Mouse (Mus musculus): ENCODE results near the gene Rims1. TPM values are rescaled to one million over a fixed set of nuclear protein-coding genes. Genes with fewer than 3 reads are reported as not detected.
A peak's percentile ranks its signal among the peaks of the same experiment; 100 is the strongest.

Rims1 gene
- polyA plus RNA-seq, 1 experiment = 7.6 TPM

- no peaks in the 10 kb centered on the region for H3K9me3 ChIP-seq (replicated peaks; ENCODE audit: control insufficient read depth, insufficient read depth, low read length, poor library complexity, severe bottlenecking)
- H3K4me3 ChIP-seq (ENCODE audit: low read depth, low read length) = no peak overlapping the region
- TF ChIP-seq CTCF (IDR thresholded peaks at IDR 0.05; ENCODE audit: low read depth, low read length) = no peak
- no peaks in the 10 kb centered on the region for H3K36me3 ChIP-seq (ENCODE audit: control insufficient read depth, insufficient read depth, low read length, poor library complexity, severe bottlenecking)
- H3K9ac ChIP-seq (ENCODE audit: low read depth, poor library complexity, severe bottlenecking) = no peak overlapping the region
- H3K4me1 ChIP-seq (ENCODE audit: control insufficient read depth, insufficient read depth, low read length) = no peaks in the 10 kb centered on the region
- no peaks in the 10 kb centered on the region for H3K27me3 ChIP-seq (ENCODE audit: control insufficient read depth, insufficient read depth, low read length, poor library complexity, severe bottlenecking)
- H3K27ac ChIP-seq (ENCODE audit: insufficient read depth, low read length) = no peak overlapping the region
Observed at GRCm38 (mm10) chr1:22487270-22487864, 318.4 kb downstream of the Rims1 start.

GRCm38 (mm10) chr1:22476220-22476619, 329.6 kb downstream of the Rims1 start:
- no peaks in the 10 kb centered on the region for H3K4me1 ChIP-seq (ENCODE audit: control insufficient read depth, insufficient read depth, low read length)
- no peak for TF ChIP-seq EP300 (IDR thresholded peaks at IDR 0.05; ENCODE audit: insufficient read depth, low read depth, low read length)
- TF ChIP-seq POLR2A (IDR thresholded peaks at IDR 0.05; ENCODE audit: insufficient read depth, low read length) = no peak
- no peak for TF ChIP-seq CTCF (IDR thresholded peaks at IDR 0.05; ENCODE audit: low read depth, low read length)
- H3K9me3 ChIP-seq (replicated peaks; ENCODE audit: control insufficient read depth, insufficient read depth, low read length, poor library complexity, severe bottlenecking) = no peaks in the 10 kb centered on the region
- no peak overlapping the region for H3K27ac ChIP-seq (ENCODE audit: insufficient read depth, low read length)
- H3K4me3 ChIP-seq (ENCODE audit: low read depth, low read length) = no peak overlapping the region
- no peaks in the 10 kb centered on the region for H3K27me3 ChIP-seq (ENCODE audit: control insufficient read depth, insufficient read depth, low read length, poor library complexity, severe bottlenecking)
- no peak overlapping the region for H3K9ac ChIP-seq (ENCODE audit: low read depth, poor library complexity, severe bottlenecking)
- H3K36me3 ChIP-seq (ENCODE audit: control insufficient read depth, insufficient read depth, low read length, poor library complexity, severe bottlenecking) = no peaks in the 10 kb centered on the region

DNA sequence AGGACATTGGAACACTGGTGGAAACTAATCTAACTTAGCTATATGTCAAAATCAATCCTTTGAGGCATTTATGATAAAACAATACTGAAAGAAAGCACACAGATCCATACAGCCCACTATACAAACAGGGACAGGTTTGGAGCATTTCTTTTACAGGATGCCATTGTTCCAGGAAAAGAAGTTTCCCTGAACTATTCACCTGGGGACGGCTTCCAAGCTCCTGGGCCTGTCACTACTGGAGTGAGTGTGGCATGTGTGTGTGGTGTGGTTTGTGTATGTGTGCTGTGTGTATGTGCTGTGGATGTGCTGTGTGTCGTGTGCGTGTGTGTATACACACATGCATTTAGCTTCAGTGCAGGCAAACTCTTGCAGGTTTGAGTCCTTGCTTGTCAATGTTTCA, 338.8 kb downstream of the Rims1 start:
- no peak overlapping the region for H3K4me3 ChIP-seq (ENCODE audit: low read depth, low read length)
- H3K36me3 ChIP-seq (ENCODE audit: control insufficient read depth, insufficient read depth, low read length, poor library complexity, severe bottlenecking) = no peaks in the 10 kb centered on the region
- H3K4me1 ChIP-seq (ENCODE audit: control insufficient read depth, insufficient read depth, low read length) = peaks cover 2% of the 10 kb centered on the region
- peak overlapping the region; percentile 84 for H3K27ac ChIP-seq (ENCODE audit: insufficient read depth, low read length)
- H3K27me3 ChIP-seq (ENCODE audit: control insufficient read depth, insufficient read depth, low read length, poor library complexity, severe bottlenecking) = no peaks in the 10 kb centered on the region
- no peak overlapping the region for H3K9ac ChIP-seq (ENCODE audit: low read depth, poor library complexity, severe bottlenecking)
- TF ChIP-seq CTCF (IDR thresholded peaks at IDR 0.05; ENCODE audit: low read depth, low read length) = no peak
- peak; percentile 66; the same call in 1 of the 2 replicates for TF ChIP-seq EP300 (IDR thresholded peaks at IDR 0.05; ENCODE audit: insufficient read depth, low read depth, low read length)
- H3K9me3 ChIP-seq (replicated peaks; ENCODE audit: control insufficient read depth, insufficient read depth, low read length, poor library complexity, severe bottlenecking) = no peaks in the 10 kb centered on the region

DNA sequence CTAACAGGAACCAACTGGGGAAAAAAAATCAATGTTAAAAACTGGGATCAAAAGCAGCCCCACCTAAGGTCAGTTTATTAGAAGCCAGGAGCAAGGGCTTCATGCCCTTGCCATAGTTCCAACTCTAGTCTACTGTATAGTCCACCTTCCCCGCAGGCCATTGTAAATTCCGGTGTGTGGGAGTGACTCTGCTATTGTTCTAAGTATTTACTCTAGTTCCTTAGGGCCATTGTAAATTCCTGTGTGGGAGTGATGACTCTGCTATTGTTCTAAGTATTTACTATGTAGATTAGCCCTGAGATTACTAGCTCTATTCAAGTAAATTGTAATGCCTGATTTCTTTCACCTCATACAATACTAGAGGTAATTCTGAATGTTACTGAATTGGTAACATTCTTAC, 339.2 kb downstream of the Rims1 start:
- Histone ChIP-seq H3K27ac (ENCODE audit: insufficient read depth, low read length) (no peak overlapping the region), H3K4me1 (ENCODE audit: control insufficient read depth, insufficient read depth, low read length) (peaks cover 2% of the 10 kb centered on the region), H3K27me3 (ENCODE audit: control insufficient read depth, insufficient read depth, low read length, poor library complexity, severe bottlenecking) (no peaks in the 10 kb centered on the region), H3K9me3 (replicated peaks; ENCODE audit: control insufficient read depth, insufficient read depth, low read length, poor library complexity, severe bottlenecking) (no peaks in the 10 kb centered on the region), H3K9ac (ENCODE audit: low read depth, poor library complexity, severe bottlenecking) (no peak overlapping the region), H3K4me3 (ENCODE audit: low read depth, low read length) (no peak overlapping the region), H3K36me3 (ENCODE audit: control insufficient read depth, insufficient read depth, low read length, poor library complexity, severe bottlenecking) (no peaks in the 10 kb centered on the region)
- TF ChIP-seq EP300 (IDR thresholded peaks at IDR 0.05; ENCODE audit: insufficient read depth, low read depth, low read length) (peak; percentile 77; the same call in 1 of the 2 replicates), CTCF (IDR thresholded peaks at IDR 0.05; ENCODE audit: low read depth, low read length) (no peak), POLR2A (IDR thresholded peaks at IDR 0.05; ENCODE audit: insufficient read depth, low read length) (no peak)

GRCm38 (mm10) chr1:22424020-22424419, 381.8 kb downstream of the Rims1 start:
- no peaks in the 10 kb centered on the region for H3K9me3 ChIP-seq (replicated peaks; ENCODE audit: control insufficient read depth, insufficient read depth, low read length, poor library complexity, severe bottlenecking)
- H3K36me3 ChIP-seq (ENCODE audit: control insufficient read depth, insufficient read depth, low read length, poor library complexity, severe bottlenecking) = no peaks in the 10 kb centered on the region
- H3K4me1 ChIP-seq (ENCODE audit: control insufficient read depth, insufficient read depth, low read length) = no peaks in the 10 kb centered on the region
- no peak overlapping the region for H3K9ac ChIP-seq (ENCODE audit: low read depth, poor library complexity, severe bottlenecking)
- no peaks in the 10 kb centered on the region for H3K27me3 ChIP-seq (ENCODE audit: control insufficient read depth, insufficient read depth, low read length, poor library complexity, severe bottlenecking)
- TF ChIP-seq EP300 (IDR thresholded peaks at IDR 0.05; ENCODE audit: insufficient read depth, low read depth, low read length) = no peak
- TF ChIP-seq CTCF (IDR thresholded peaks at IDR 0.05; ENCODE audit: low read depth, low read length) = no peak
- TF ChIP-seq POLR2A (IDR thresholded peaks at IDR 0.05; ENCODE audit: insufficient read depth, low read length) = no peak
- no peak overlapping the region for H3K27ac ChIP-seq (ENCODE audit: insufficient read depth, low read length)
- no peak overlapping the region for H3K4me3 ChIP-seq (ENCODE audit: low read depth, low read length)

DNA sequence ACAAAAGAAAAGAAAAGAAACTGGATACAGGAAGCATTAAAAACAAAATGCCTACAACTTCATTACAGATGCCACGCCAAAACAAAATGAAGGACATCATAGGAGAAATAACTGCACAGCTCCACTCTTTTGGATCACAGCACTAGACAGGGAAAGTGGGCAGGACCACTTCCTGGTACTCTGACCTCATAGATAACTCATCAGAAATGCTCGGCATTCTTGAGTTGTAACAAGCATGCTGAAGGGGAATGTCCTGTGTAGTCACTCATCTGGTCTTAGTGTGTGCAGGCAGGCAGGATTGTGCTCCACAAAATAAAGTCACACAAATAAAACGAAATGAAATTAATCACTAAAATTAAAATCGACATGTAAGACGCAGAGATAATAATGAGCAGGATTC, 383.7 kb downstream of the Rims1 start:
- H3K27ac ChIP-seq (ENCODE audit: insufficient read depth, low read length) = no peak overlapping the region
- no peak overlapping the region for H3K9ac ChIP-seq (ENCODE audit: low read depth, poor library complexity, severe bottlenecking)
- no peak overlapping the region for H3K4me3 ChIP-seq (ENCODE audit: low read depth, low read length)

More for the DNA sequence above, 383.7 kb downstream of the Rims1 start:
- TF ChIP-seq POLR2A (IDR thresholded peaks at IDR 0.05; ENCODE audit: insufficient read depth, low read length) (no peak), CTCF (IDR thresholded peaks at IDR 0.05; ENCODE audit: low read depth, low read length) (no peak), EP300 (IDR thresholded peaks at IDR 0.05; ENCODE audit: insufficient read depth, low read depth, low read length) (no peak)
- H3K36me3 ChIP-seq (ENCODE audit: control insufficient read depth, insufficient read depth, low read length, poor library complexity, severe bottlenecking) = no peaks in the 10 kb centered on the region
- no peaks in the 10 kb centered on the region for H3K4me1 ChIP-seq (ENCODE audit: control insufficient read depth, insufficient read depth, low read length)
- H3K27me3 ChIP-seq (ENCODE audit: control insufficient read depth, insufficient read depth, low read length, poor library complexity, severe bottlenecking) = no peaks in the 10 kb centered on the region
- no peaks in the 10 kb centered on the region for H3K9me3 ChIP-seq (replicated peaks; ENCODE audit: control insufficient read depth, insufficient read depth, low read length, poor library complexity, severe bottlenecking)
